Mouse (Mus musculus) heart, adult 2 months (tissue): Measurements from ENCODE around the gene Lamb3. TPM values are rescaled to one million over a fixed set of nuclear protein-coding genes. Genes with fewer than 3 reads are reported as not detected.

Experiments used
- DNase-seq, 2 experiments: peaks; one replicate each; pipeline ENCODE4 v3.0.0; 2021
- H3K27ac ChIP-seq: fragments of 200-600 bp; 2 replicates; pipeline ENCODE4 v1.8.1; 2022
- H3K27me3 ChIP-seq: fragments of 200-500 bp; 2 replicates; pipeline ENCODE4 v1.6.1; 2012; ENCODE audit warnings: mild to moderate bottlenecking, low read length, inconsistent platforms, mixed read lengths; ENCODE audit not compliant: control insufficient read depth, insufficient read depth
- H3K36me3 ChIP-seq: fragments of 200-500 bp; 2 replicates; pipeline ENCODE4 v1.6.1; 2012; ENCODE audit warnings: low read length, inconsistent platforms; ENCODE audit not compliant: control insufficient read depth, insufficient read depth
- H3K4me1 ChIP-seq: fragments of 200-500 bp; 2 replicates; pipeline ENCODE4 v1.6.1; 2011; ENCODE audit warnings: low read length; ENCODE audit not compliant: control insufficient read depth, insufficient read depth
- H3K4me3 ChIP-seq: fragments of 200-600 bp; 2 replicates; pipeline ENCODE4 v1.8.1; 2022
- H3K79me2 ChIP-seq: fragments of 200-500 bp; replicated peaks from 2 replicates; pipeline ENCODE4 v1.6.1; 2012; ENCODE audit warnings: mild to moderate bottlenecking, inconsistent platforms, low read length, moderate library complexity, mixed read lengths; ENCODE audit not compliant: control insufficient read depth, insufficient read depth
- H3K9ac ChIP-seq: fragments of 200-500 bp; 2 replicates; pipeline ENCODE4 v1.6.1; 2012; ENCODE audit warnings: low read depth, mild to moderate bottlenecking, control low read depth, inconsistent platforms, low read length, mixed read lengths
- CTCF ChIP-seq: fragments of 200-600 bp; IDR thresholded peaks from 2 replicates; pipeline ENCODE4 v1.8.1; 2022; ENCODE audit warnings: antibody characterized with exemption, mild to moderate bottlenecking, moderate library complexity
- EP300 ChIP-seq: fragments of 200-500 bp; IDR thresholded peaks from 2 replicates; pipeline ENCODE4 v1.6.1; 2011; ENCODE audit warnings: low read depth, low read length, control low read depth; ENCODE audit not compliant: insufficient read depth
- POLR2A ChIP-seq: fragments of 200-500 bp; IDR thresholded peaks from 2 replicates; pipeline ENCODE4 v1.6.1; 2011; ENCODE audit warnings: mild to moderate bottlenecking, low read depth, low read length, control low read depth; ENCODE audit not compliant: insufficient read depth
- WGBS: fragments of 180-500 bp; shearing (Covaris S2); methylation state at CpG from one replicate; pipeline ENCODE4 v1.1.7; 2018; 5-methylcytosine and 5-hydroxymethylcytosine counted together
- intact Hi-C: fragments of 180-260 bp; cut with DNase I; formaldehyde crosslinking; loops from one replicate; pipeline ENCODE4 v1.15.1; 2025
- polyA plus RNA-seq: library from polyadenylated mRNA; depleted of rRNA; stranded (reverse); fragments of >200 nt; gene quantifications from 2 replicates; pipeline ENCODE4 v1.2.3, GENCODE M21; 2012; rRNA removed
- total RNA-seq, 2 experiments: library from RNA; stranded (reverse); gene quantifications; 2 replicates each; pipeline ENCODE4 v1.2.3; 2021

Lamb3 gene
- total and polyA plus RNA-seq, 3 experiments: 9.2 to 11.9 (median 11.4) TPM

DNA sequence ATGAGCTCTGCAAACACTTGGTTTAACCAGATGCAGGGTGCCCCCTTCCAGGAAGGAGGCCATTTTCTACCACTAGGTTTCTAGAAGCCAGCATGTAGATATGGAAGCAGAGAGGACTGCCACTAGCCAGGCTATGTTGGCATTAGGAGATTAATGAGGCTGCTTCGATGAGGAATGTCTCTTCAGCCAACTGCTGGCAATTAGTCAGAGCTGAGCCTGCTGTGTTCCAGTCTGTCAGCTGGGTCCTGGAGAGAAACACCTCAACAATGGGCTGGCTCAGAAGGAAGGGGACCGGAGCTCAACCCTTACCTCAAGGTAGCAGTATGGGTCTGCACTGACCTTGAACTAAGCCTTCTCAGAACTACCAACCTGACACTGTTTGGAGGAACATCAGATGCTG lies 179.7 kb downstream of the Lamb3 start:
- intact Hi-C loops: loop anchor here (2.0 to 5.0 kb wide), 4 partner anchors 60 to 835 kb away; no protein-coding TSS in a partner anchor
- H3K4me1 ChIP-seq: peaks cover 3% of the 10 kb centered on the region; the same call in 1 of the 2 replicates
- H3K9ac ChIP-seq: no peak overlapping the region
- H3K27me3 ChIP-seq: no peaks in the 10 kb centered on the region; the same call in 1 of the 2 replicates
- H3K79me2 ChIP-seq: no peaks in the 10 kb centered on the region
- no peaks in the 10 kb centered on the region for H3K36me3 ChIP-seq
- TF ChIP-seq POLR2A: no peak
- TF ChIP-seq EP300: no peak
- WGBS: 52% methylated on average over 2 of the region's 2 CpGs
- no peak overlapping the region for H3K27ac ChIP-seq
- no peak for DNase-seq
- no peak overlapping the region for H3K4me3 ChIP-seq

DNA sequence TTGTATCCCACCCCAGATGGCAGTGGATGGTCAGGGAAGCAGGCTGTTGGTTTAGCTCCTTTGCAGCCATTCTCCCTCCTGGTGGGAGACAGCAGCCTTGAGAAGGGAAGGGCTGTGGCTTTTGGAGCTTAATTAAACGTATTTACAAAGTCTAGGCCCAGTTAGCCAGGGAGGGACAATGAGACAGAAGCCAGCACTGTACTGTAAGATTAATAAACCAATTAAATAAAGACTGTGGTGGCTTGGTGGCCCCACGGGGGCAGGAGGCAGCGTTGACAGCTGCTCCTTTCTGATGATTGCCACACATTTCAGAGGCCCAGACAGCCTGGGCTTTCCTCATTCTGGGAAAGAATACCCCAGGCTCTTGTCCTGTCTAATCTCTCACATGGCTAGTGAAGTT lies 182.0 kb downstream of the Lamb3 start:
- DNase-seq: no peak
- no peaks in the 10 kb centered on the region for H3K36me3 ChIP-seq
- H3K9ac ChIP-seq: no peak overlapping the region
- H3K27ac ChIP-seq: no peak overlapping the region
- H3K27me3 ChIP-seq: no peaks in the 10 kb centered on the region; the same call in 1 of the 2 replicates
- TF ChIP-seq POLR2A: no peak
- no peak for TF ChIP-seq CTCF
- no peak for TF ChIP-seq EP300
- no peaks in the 10 kb centered on the region for H3K79me2 ChIP-seq
- H3K4me1 ChIP-seq: no peaks in the 10 kb centered on the region; the same call in 1 of the 2 replicates
- intact Hi-C loops: loop anchor here (5.0 kb wide), 2 partner anchors 58 to 833 kb away; no protein-coding TSS in a partner anchor
- WGBS: 49% methylated on average over 3 of the region's 3 CpGs
- H3K4me3 ChIP-seq: no peak overlapping the region

DNA sequence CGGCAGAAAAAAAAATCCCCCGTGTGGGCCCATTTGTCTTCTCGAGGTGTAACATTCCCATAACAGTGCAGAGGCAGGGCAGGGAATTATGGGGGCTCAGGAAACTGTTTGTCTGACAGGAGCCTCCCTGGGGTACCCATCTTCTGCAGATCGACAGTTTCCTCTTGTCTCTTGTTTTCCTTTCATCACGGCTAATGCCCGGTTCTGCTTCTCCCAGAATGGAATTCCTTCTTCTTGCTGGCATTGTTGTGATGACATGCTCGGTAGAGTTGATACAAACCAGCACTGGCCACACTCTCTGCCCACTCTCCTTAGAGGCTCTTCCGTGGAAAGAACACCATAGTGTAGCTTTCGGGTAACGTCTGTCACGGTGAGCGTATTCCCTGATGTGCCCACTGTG lies 182.5 kb downstream of the Lamb3 start:
- TF ChIP-seq EP300 (no peak), POLR2A (no peak), CTCF (no peak)
- H3K27me3 ChIP-seq: no peaks in the 10 kb centered on the region; the same call in 1 of the 2 replicates
- 55% methylated on average over 12 of the region's 12 CpGs for WGBS
- H3K9ac ChIP-seq: no peak overlapping the region
- intact Hi-C loops: no loop called here
- no peaks in the 10 kb centered on the region; the same call in 1 of the 2 replicates for H3K4me1 ChIP-seq
- no peak overlapping the region for H3K4me3 ChIP-seq
- H3K27ac ChIP-seq: no peak overlapping the region
- H3K79me2 ChIP-seq: no peaks in the 10 kb centered on the region
- no peak for DNase-seq
- no peaks in the 10 kb centered on the region for H3K36me3 ChIP-seq

DNA sequence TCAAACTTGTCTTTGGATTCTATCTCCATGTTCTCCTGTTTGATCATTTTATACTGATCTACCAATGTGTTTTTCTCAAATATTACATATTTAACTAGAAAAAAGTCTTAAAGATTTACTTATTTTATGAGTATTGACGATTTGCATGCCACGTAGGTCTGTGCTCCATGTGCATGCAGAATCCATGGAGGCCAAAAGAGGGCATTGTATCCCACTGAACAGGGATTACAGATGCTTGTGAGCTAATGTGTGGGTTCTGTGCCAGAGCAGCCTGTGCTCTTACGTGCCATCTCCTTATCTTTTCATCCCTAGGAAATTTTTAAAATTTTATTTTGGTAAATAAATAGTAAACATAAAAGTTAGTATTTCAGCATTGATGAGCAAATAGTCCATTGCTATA lies 184.8 kb downstream of the Lamb3 start:
- H3K4me3 ChIP-seq: no peak overlapping the region
- H3K27ac ChIP-seq: no peak overlapping the region
- no peaks in the 10 kb centered on the region; the same call in 1 of the 2 replicates for H3K27me3 ChIP-seq
- DNase-seq: no peak
- intact Hi-C loops: no loop called here
- H3K36me3 ChIP-seq: no peaks in the 10 kb centered on the region
- no peaks in the 10 kb centered on the region for H3K4me1 ChIP-seq
- H3K9ac ChIP-seq: no peak overlapping the region
- TF ChIP-seq EP300: no peak
- no peak for TF ChIP-seq CTCF
- no peak for TF ChIP-seq POLR2A
- no peaks in the 10 kb centered on the region for H3K79me2 ChIP-seq
- whole genome bisulfite sequencing: 83% methylated on average over 3 of the region's 3 CpGs

Other genes starting within 250 kb of the Lamb3 start
- under 1 TPM; 0.34 to 0.41 TPM for gene Syt14, start 171.9 kb upstream of the Lamb3 start, total RNA-seq
- 0.02 TPM in 1 of 2 replicates, not detected in the other for gene Syt14, start 171.9 kb upstream of the Lamb3 start, polyA plus RNA-seq
- 10 to 100 TPM in 1 of 2 experiments, 1 to 10 TPM in 1; 7.8 to 10.2 TPM for gene Diexf, start 77.4 kb upstream of the Lamb3 start, total RNA-seq
- 7.3 and 17.5 TPM in 2 replicates for gene Diexf, start 77.4 kb upstream of the Lamb3 start, polyA plus RNA-seq
- gene Irf6, start 54.6 kb upstream of the Lamb3 start, total RNA-seq: 1 to 10 TPM; 1.9 to 2.1 TPM
- 2.5 and 3.6 TPM in 2 replicates for gene Irf6, start 54.6 kb upstream of the Lamb3 start, polyA plus RNA-seq
- 1 to 10 TPM; 3.3 to 3.5 TPM for gene A130010J15Rik, start 39.7 kb upstream of the Lamb3 start, total RNA-seq
- 2.7 and 5.1 TPM in 2 replicates for gene A130010J15Rik, start 39.7 kb upstream of the Lamb3 start, polyA plus RNA-seq
- gene Traf3ip3, start 6.0 kb upstream of the Lamb3 start, total RNA-seq: 1 to 10 TPM in 1 of 2 experiments, under 1 TPM in 1; 0.94 to 2.7 TPM
- 1.9 and 2.2 TPM in 2 replicates for gene Traf3ip3, start 6.0 kb upstream of the Lamb3 start, polyA plus RNA-seq
- gene Hsd11b1, start 56.4 kb downstream of the Lamb3 start, total RNA-seq: 10 to 100 TPM; 10.5 to 15.1 TPM
- 18.8 and 20.9 TPM in 2 replicates for gene Hsd11b1, start 56.4 kb downstream of the Lamb3 start, polyA plus RNA-seq
- 10 to 100 TPM; 44.8 to 57.9 TPM for gene G0s2, start 65.5 kb downstream of the Lamb3 start, total RNA-seq
- 200 and 229 TPM in 2 replicates for gene G0s2, start 65.5 kb downstream of the Lamb3 start, polyA plus RNA-seq
- gene Camk1g, start 162.6 kb downstream of the Lamb3 start, total RNA-seq: under 1 TPM in 1 of 2 experiments, not detected in 1; 0.16 TPM
- gene Camk1g, start 162.6 kb downstream of the Lamb3 start, polyA plus RNA-seq: 2.8 and 2.9 TPM in 2 replicates